Mouse (Mus musculus) testis, adult 2 months (tissue): Measurements from ENCODE around the gene Dph6. TPM values are rescaled to one million over a fixed set of nuclear protein-coding genes. Genes with fewer than 3 reads are reported as not detected.

Experiments used
- H3K27ac ChIP-seq: fragments of 200-500 bp; 2 replicates; pipeline ENCODE4 v1.5.1; 2012; ENCODE audit warnings: low read depth, low read length; ENCODE audit not compliant: control insufficient read depth, insufficient read depth
- H3K27me3 ChIP-seq: fragments of 200-500 bp; 2 replicates; pipeline ENCODE4 v1.6.1; 2012; ENCODE audit warnings: mild to moderate bottlenecking, low read length, moderate library complexity; ENCODE audit not compliant: control insufficient read depth, insufficient read depth
- H3K36me3 ChIP-seq: fragments of 200-500 bp; 2 replicates; pipeline ENCODE4 v1.6.1; 2012; ENCODE audit warnings: mild to moderate bottlenecking, low read length; ENCODE audit not compliant: control insufficient read depth, insufficient read depth
- H3K4me1 ChIP-seq: fragments of 200-500 bp; 2 replicates; pipeline ENCODE4 v1.6.1; 2012; ENCODE audit warnings: low read length; ENCODE audit not compliant: control insufficient read depth, insufficient read depth
- H3K4me3 ChIP-seq: fragments of 200-500 bp; 2 replicates; pipeline ENCODE4 v1.5.1; 2012; ENCODE audit warnings: low read depth, mild to moderate bottlenecking, low read length, moderate library complexity, mixed read lengths; ENCODE audit not compliant: control insufficient read depth
- CTCF ChIP-seq: fragments of 200-500 bp; IDR thresholded peaks from 2 replicates; pipeline ENCODE4 v1.5.1; 2012; ENCODE audit warnings: low read depth, mild to moderate bottlenecking, inconsistent platforms, low read length, moderate library complexity; ENCODE audit not compliant: control insufficient read depth, insufficient read depth, insufficient replicate concordance
- POLR2A ChIP-seq: fragments of 200-500 bp; IDR thresholded peaks from 2 replicates; pipeline ENCODE4 v1.6.1; 2012; ENCODE audit warnings: low read depth, mild to moderate bottlenecking, inconsistent platforms, low read length, moderate library complexity; ENCODE audit not compliant: control insufficient read depth
- polyA plus RNA-seq: library from polyadenylated mRNA; depleted of rRNA; stranded (reverse); fragments of >200 nt; gene quantifications from 2 replicates; pipeline ENCODE4 v1.2.3, GENCODE M21; 2012; rRNA removed

Gene Dph6
- polyA plus RNA-seq, result 5.6 and 6.6 TPM in 2 replicates

DNA sequence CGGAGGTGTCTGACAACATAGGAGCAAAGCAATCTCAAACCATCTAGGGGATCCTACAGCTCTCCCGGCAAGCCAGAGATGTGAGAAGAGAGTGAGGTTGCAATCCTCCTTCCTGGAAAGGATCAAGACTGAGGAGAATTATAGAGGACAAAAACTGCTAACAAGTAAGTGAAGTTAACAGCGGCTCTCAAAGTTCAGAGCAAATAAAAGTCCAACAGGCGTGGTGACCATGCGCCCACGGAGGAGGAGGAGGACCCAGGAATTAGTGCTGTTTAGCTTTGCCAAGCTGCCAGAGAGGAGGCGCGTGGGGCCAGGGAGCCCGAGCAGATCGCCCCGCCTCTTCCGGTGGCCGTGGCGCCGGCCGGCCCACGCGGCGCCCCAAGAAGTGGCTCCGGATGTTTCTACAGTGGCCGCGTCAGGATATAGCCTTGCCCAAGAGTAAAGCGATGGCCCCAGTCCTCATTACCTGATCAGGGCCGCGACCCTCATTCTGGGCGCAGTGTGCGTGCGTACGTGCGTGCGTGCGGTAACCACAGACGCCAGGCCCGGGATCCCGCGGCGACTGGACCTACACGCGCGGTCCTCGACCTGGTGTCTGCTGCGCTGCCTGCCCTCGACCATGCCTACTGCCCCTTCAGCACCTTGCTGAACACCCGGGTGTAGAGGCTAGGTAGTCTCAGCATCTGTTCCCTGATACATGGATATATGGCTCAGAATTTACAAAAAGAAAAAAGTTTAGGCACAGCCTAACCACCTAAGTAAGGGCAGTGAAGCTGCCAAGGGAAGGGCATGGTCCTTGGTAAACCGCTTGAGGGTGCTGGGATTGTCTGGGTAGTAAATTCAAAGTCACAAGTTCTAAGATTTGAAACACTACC lies at the start of gene Dph6:
Gene Dph6 (minus strand): TSS at position 600 of the 875 bp plus-strand sequence.
- TF ChIP-seq CTCF, result no peak
- TF ChIP-seq POLR2A, result peak; percentile 83
- Histone ChIP-seq H3K27me3 (no peaks in the 10 kb centered on the region), H3K4me1 (no peaks in the 10 kb centered on the region), H3K4me3 (peak within 1 kb of the TSS; percentile 97), H3K36me3 (no peaks in the 10 kb centered on the region), H3K27ac (peak within 1 kb of the TSS; percentile 96)

DNA sequence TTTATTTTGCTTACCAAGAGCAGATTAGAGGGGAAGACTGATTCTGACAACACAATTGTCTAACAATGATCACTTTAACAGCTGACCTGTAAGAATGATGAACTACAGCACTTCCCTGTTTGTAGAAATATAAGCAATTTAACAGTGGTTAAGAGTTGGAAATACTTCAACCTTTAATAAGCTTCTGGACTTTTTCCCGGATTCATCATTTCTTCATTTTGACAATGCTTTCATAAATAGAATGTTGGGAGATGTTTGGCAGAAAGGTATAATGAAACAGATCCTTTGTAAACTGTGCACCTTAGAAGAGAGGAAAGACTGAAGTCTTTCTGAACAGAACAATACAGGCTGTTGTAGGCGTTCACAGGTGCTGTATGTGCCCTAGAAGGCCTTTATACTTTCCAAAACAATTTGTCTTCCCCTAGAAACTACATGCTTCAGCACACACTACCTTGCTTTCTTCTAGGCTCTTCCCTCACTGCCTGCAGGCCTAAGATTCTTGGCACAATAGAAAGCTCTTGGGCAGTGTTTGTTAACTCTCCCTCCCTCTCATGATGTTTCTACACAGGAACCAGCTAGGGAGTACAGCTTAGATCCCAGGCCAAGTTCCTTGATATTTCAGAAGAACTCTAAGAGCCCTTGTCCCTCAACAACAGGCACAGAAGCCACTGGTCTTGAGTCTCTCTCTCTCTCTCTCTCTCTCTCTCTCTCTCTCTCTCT lies 46.4 kb upstream of the Dph6 start:
- H3K27me3 ChIP-seq, result no peaks in the 10 kb centered on the region
- H3K27ac ChIP-seq, result no peak overlapping the region
- H3K36me3 ChIP-seq, result no peaks in the 10 kb centered on the region
- no peaks in the 10 kb centered on the region for H3K4me1 ChIP-seq
- TF ChIP-seq POLR2A (no peak), CTCF (no peak)
- H3K4me3 ChIP-seq, result no peak overlapping the region

DNA sequence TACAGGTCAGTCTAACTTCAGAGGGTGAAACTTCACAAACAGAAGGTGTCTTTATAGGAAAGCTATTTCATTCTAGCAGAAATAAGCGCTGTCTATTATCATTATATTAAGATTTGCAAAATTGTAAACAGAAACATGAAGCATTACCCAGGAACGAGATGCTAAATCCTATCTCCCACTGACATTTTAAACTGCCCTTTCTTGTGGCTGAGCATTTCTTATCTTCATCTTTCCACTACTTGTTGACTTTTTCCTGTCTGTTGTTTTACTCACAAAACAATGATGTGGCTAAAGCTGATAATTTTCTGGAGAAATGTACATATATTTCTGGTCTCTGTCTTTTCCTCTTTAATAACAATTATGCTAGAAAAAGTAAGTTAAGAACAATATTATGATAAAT lies 36.8 kb upstream of the Dph6 start:
- Histone ChIP-seq H3K4me1 (no peaks in the 10 kb centered on the region), H3K27ac (no peak overlapping the region), H3K36me3 (no peaks in the 10 kb centered on the region), H3K27me3 (no peaks in the 10 kb centered on the region), H3K4me3 (no peak overlapping the region)
- TF ChIP-seq CTCF, result no peak
- TF ChIP-seq POLR2A, result no peak

DNA sequence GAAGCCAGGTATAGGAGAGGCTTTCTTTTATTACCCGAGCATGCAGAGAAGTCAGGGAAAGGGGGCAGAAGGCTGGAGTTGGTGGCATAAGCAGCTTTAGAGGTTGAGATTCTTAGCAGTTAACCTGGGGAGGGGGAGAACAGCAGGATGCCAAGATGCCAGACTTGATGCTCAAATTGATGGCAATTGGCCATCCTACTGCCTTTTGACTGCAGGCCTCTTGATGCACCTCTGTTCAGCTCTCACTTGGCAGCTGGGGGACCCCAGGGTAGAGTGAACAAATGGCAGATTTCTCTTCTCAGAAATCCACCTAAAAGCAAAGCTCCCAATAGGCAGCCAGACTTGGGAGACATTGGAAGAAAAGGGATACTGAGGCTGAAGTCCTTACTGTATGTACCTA lies 32.7 kb upstream of the Dph6 start:
- no peak for TF ChIP-seq CTCF
- no peak for TF ChIP-seq POLR2A
- H3K36me3 ChIP-seq, result no peaks in the 10 kb centered on the region
- H3K27me3 ChIP-seq, result no peaks in the 10 kb centered on the region
- no peaks in the 10 kb centered on the region for H3K4me1 ChIP-seq
- no peak overlapping the region for H3K27ac ChIP-seq
- H3K4me3 ChIP-seq, result no peak overlapping the region

DNA sequence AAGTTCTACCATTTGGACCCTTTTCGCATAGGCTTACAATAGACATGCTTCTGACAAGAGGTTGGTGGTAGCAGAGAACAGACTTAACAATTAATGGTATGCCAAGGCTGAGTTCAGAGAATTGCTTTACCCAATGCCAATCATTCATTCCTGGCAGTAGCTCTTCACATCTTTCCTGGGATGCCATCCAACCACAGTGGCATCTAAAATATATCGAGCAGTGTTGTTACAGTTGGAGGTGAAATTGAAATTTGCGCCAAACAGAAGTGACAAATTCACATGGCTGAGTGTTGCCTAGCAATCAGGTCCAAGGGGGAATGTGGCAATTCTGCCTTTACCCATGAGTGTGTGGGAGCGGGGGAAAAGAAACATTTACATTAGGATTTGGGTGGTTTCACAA lies 32.3 kb upstream of the Dph6 start:
- Histone ChIP-seq H3K4me1 (no peaks in the 10 kb centered on the region), H3K36me3 (no peaks in the 10 kb centered on the region), H3K27me3 (no peaks in the 10 kb centered on the region), H3K27ac (no peak overlapping the region), H3K4me3 (no peak overlapping the region)
- TF ChIP-seq POLR2A, result no peak

DNA sequence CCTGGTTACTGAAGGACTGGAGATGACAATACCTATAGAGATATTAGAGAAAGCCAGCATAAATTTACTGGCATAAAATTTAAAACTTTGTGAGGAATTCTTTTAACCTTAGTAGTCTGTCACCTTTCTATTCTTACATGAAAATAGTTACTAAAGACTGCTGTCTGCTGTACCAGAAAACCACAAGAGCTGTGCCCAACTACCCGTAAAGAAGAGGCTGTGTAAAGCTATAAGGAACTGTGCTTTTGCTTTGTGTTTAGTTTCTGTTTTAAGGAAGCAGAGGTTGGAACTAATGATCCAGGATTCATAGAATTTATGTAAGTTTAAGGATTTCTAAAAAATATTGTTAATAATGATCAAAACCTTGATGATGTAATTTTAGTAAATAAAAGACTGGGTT lies 19.1 kb upstream of the Dph6 start:
- TF ChIP-seq POLR2A (no peak), CTCF (no peak)
- no peak overlapping the region for H3K4me3 ChIP-seq
- no peaks in the 10 kb centered on the region for H3K36me3 ChIP-seq
- no peaks in the 10 kb centered on the region for H3K27me3 ChIP-seq
- H3K27ac ChIP-seq, result no peak overlapping the region
- no peaks in the 10 kb centered on the region for H3K4me1 ChIP-seq

DNA sequence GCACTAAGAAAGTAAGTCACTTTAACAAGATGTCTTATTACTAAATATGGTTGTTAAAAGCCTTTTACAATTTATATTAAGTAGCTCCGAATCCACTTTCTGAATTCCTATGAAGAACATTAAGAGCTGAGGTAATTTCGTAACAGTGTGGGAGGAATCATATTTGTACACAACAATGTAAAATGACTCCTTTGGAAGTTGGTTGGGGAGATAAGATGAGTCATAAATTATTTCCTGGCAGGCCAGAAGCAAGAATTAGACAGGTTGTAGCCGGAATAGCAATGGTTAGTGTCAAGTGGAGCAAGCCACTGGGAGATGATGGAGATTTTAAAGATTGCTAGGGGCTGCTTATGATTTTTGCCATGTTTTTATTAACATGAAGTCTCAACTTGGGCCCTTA lies 16.2 kb upstream of the Dph6 start:
- Histone ChIP-seq H3K27ac (no peak overlapping the region), H3K4me1 (no peaks in the 10 kb centered on the region), H3K27me3 (no peaks in the 10 kb centered on the region), H3K4me3 (no peak overlapping the region), H3K36me3 (no peaks in the 10 kb centered on the region)
- TF ChIP-seq POLR2A, result no peak
- no peak for TF ChIP-seq CTCF
